Mouse (Mus musculus): ENCODE measurements around the gene Slc1a2. TPM values are rescaled to one million over a fixed set of nuclear protein-coding genes. Genes with fewer than 3 reads are reported as not detected.

Gene Slc1a2
- polyA plus RNA-seq, 1 experiment, result 0.16 TPM

Other genes with a start within 250 kb of the Slc1a2 start
- 0.63 and 0.77 TPM in 2 replicates for gene Fjx1, start 206.2 kb upstream of the Slc1a2 start, polyA plus RNA-seq (2012; rRNA removed)
- 5.5 and 9.4 TPM in 2 replicates for gene Pamr1, start 108.6 kb upstream of the Slc1a2 start, polyA plus RNA-seq (2012; rRNA removed)
- 11.8 and 26.7 TPM in 2 replicates for gene Cd44, start 243.0 kb downstream of the Slc1a2 start, polyA plus RNA-seq (2012; rRNA removed)